Mouse (Mus musculus): ENCODE data around the gene Ccnc. TPM values are rescaled to one million over a fixed set of nuclear protein-coding genes. Genes with fewer than 3 reads are reported as not detected.

Gene Ccnc
- polyA plus RNA-seq (2017; shearing (Covaris generic)), result 30.5 TPM

GRCm38 (mm10) chr4:21727615-21728165 is at the start of gene Ccnc:
TSS of gene Ccnc (plus strand) at chr4:21727701.

DNA sequence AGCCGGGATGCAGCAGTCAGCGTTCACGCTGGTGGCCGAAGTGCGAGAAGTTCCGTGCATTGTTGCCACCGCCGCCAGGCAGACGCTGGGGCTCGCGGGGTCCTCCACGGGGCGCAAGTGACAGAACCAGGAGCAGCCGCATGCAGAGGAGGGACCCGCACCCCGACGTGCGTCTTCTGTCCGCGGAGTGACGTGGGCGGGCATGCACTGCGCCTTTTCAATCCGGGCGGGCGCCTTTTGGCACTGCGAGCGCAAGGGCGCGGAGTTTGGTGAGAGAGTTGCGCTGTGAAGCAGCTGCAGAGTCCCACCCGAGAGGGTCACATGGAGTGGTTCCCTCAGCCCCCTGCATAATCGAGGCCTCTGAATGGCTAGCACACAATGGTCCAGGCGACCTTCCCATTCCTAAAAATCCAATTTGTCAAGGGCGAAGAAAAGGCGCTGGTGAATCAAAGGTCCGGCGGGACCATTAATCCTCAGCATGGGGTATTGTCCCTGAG is 41.9 kb upstream of the Ccnc start, which contains the start of gene Prdm13:
Prdm13 (minus strand) TSS at position 369 of the 497 bp plus-strand sequence.

GRCm38 (mm10) chr4:21766863-21767304 is 39.4 kb downstream of the Ccnc start, which contains the start of the genes Usp45 and Tstd3:
TSS of gene Usp45 (plus strand) at chr4:21767156.
TSS of gene Tstd3 (minus strand) at chr4:21767212.

Other genes with a start within 250 kb of the Ccnc start
- gene Prdm13, start 41.7 kb upstream of the Ccnc start, polyA plus RNA-seq (2017; shearing (Covaris generic)), result 0.28 TPM
- 30.1 TPM for gene Usp45, start 39.5 kb downstream of the Ccnc start, polyA plus RNA-seq (2017; shearing (Covaris generic))
- 8.5 TPM for gene Tstd3, start 39.5 kb downstream of the Ccnc start, polyA plus RNA-seq (2017; shearing (Covaris generic))
- 149 TPM for gene Pnisr, start 119.9 kb downstream of the Ccnc start, polyA plus RNA-seq (2017; shearing (Covaris generic))
- 7.3 TPM for gene Coq3, start 152.0 kb downstream of the Ccnc start, polyA plus RNA-seq (2017; shearing (Covaris generic))
- not detected for gene Faxc, start 203.6 kb downstream of the Ccnc start, polyA plus RNA-seq (2017; shearing (Covaris generic))